Mouse (Mus musculus) liver, adult 2 months (tissue): ENCODE results near the gene Mef2c.

Source experiments
- CTCF ChIP-seq: fragments of 200-500 bp; IDR thresholded peaks from 2 replicates; pipeline ENCODE4 v1.5.1; 2011; ENCODE audit warnings: low read depth, low read length, control low read depth
- POLR2A ChIP-seq: fragments of 200-500 bp; IDR thresholded peaks from 2 replicates; pipeline ENCODE4 v1.6.1; 2011; ENCODE audit warnings: low read length, control low read depth; ENCODE audit not compliant: insufficient read depth; ENCODE audit errors: extremely low read depth

DNA sequence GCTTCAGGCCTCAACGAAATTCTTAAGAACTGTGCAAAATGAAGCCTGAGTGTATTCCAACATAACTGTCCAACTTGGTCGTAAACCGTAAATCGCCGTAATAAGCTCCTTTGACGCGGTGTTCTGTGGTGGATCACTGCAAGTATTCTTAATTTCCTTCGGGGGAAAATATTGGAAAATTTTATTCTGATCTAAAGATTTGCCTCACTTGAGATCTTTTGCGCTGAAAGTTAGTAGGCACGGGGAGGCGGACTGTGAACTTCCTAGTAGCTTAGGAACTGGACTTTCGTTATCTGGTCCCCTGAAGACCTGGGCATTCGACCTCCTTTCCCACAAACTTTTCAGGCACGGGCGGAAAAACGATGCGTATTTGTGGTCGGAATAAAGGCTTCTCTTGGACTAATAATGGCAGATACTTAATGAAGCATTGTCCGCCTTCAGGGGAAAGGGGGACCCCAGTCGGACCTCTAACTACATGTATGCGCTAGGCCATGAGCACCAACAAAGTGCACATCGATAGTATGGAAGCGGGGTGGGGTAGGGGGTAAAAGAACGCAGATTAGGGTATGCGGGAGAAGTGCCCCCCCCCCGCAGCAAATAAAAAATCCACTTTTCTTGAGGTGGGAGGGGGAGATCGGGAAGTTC, 212.3 kb downstream of the Mef2c start:
- TF ChIP-seq POLR2A (no peak), CTCF (no peak)
